Mouse (Mus musculus): ENCODE results near the gene Manbal.
A peak's percentile ranks its signal among the peaks of the same experiment; 100 is the strongest.

The Manbal gene

DNA sequence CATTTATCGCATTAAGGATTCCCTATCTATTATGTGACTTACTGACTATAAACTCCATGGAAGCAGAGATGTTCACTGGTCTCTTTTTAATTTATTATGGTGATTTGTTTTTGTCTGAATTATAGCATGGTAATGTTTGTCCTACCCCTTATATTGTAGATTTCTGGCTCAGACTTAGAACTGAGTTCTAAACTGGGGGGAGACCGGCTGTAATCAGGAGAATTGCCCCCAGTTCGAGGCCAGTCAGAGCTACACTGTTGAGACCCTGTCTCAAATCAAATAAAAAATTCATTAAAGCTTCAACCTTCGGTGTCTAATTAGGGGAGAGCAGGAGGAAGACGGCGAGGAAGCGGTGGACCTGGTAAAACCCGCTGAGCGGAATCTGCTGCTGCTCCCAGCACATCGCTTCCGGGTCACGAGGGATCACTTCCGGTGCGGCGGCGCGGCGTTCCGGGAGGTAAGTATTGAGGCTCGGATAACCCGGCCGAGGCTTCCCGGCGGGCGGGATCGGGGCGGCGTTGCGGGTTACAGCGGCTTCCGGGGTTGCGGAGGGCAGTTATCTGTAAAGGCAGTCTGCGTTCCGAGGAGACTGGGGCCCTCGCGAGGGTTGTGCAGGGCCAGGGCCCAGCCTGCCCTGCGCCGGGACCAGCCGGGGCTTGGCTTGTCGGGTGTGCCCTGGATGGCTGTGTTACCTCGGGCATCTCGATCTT lies at the start of gene Manbal:
Gene Manbal, plus strand, starts transcription at position 411 of the 710 bp plus-strand sequence.
- DNase-seq (ENCODE audit: low spot score in 2 of 2): peak; percentile 95 to 98

DNA sequence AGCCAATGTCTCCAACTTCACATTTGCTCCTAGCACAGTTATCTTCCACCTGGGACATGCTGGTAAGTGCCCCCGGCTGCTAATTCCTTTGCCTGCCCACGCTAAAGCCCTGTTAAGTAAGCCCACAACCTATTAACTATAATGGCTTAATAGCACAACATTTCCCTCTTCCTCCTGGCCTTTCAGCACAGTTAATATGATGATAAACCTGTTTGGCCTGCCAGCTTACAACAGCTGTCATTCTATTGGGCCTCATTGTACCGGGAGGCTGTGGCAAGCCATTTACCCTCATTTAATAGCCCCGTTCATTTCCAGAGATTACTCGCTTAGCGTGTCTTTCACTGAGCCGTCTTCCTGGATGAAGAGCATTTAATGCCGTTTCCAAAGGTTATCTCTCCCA lies 47.3 kb upstream of the Manbal start:
- no peak for DNase-seq (ENCODE audit: low spot score in 2 of 2)

GRCm38 (mm10) chr2:157320886-157321285 lies 46.5 kb upstream of the Manbal start:
- DNase-seq (ENCODE audit: low spot score in 2 of 2): no peak

DNA sequence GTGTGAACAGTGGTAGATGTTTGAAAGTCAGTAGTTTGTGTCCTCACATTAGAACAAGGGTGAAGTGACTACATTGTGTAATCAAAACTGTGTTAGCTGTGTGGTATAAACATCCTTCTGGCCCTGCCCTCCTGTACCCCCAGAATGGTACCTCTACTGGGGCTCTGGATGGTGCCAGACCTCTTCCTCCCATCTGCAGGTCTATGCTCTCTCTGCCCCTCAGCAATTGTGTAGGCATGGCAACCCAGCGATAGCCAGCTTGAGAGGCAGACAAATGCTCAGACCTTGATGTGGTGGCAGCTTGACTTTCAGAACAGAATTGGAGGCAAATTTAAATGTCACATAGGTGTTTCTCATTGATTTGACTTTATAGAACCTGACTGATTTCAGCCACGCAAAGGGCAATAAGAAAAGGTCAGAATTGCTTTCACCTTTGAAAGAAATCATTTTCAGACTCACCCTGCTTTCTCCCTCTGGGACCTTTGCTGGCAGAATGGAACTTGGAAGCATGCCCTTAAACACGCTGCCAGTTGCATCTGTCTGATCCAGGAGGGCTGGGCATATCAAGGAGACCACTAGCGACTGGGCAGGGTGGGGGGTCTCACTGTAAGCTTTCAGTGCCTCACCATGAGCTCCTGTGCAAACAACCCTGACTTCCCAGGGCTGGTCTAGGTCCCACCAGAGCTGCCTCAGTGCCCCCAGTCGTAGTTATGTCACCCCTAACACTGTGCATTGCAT lies 45.2 kb upstream of the Manbal start:
- DNase-seq (ENCODE audit: low spot score in 2 of 2): no peak

DNA sequence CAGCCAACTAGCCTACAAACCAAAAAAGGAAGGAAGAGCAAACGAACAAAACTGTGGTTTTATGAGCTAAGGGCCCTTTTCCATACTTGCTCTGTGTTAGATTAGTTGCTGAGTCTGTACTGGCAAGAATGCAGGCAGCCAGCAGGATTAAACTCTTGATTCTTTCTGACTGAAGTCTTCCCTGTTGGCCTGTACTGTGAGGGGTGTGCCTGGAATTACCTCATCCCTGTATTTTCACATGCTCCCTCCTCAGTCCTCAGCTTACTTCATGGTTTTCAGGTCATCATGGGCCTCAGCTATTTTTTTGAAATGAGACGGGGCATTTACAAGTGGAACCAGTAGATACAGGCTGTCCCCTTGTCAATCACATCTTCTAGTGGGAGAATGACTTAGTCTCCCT lies 42.2 kb upstream of the Manbal start:
- no peak for DNase-seq (ENCODE audit: low spot score in 2 of 2)

- DNase-seq (ENCODE audit: low spot score in 2 of 2): no peak
These were observed 39.3 kb upstream of the Manbal start for GRCm38 (mm10) chr2:157328106-157328505.

DNA sequence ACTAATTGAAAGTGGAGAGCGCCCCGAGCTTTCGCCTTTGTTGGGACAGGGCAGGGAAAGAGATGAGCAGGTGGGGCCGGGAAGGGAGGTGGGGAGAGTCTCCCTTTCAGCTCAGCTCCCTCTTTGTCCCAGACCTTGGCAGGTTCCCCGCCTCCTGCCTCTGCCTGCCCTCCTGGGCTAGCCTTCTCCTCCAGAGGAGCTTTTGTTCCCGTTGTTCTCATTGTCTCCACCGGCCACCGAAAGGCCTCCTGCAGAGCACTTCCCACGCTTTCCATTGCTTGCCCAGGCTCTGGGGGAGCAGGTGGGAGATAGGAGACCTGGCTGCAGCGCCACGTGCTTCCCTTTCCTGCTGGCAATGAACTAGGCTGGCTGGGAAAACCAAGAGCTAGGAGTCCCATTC lies 38.8 kb upstream of the Manbal start:
- no peak for DNase-seq (ENCODE audit: low spot score in 2 of 2)

DNA sequence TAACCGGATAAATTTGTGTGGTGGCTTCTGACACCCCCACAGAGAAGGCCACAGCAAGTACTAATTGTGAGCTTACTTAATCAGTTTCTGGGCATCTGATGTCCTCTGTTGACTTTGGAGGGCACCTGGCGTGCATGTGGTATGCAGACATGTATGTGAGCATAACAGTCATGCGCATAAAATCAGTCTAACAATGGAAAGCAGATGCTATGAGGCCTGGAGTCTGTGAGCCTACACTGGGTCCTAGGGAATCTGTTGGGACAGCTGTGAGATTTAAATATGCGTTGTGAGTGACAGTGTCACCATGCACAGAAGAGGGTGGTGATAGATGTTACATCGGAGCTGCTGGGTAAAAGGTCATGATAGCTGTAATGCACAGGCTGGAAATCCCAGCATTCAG lies 35.3 kb upstream of the Manbal start:
- no peak for DNase-seq (ENCODE audit: low spot score in 2 of 2)

GRCm38 (mm10) chr2:157338663-157339062 lies 28.7 kb upstream of the Manbal start:
- DNase-seq (ENCODE audit: low spot score in 2 of 2): peak in 1 of 2 experiments; percentile 53

- DNase-seq (ENCODE audit: low spot score in 2 of 2): no peak
These were observed 27.9 kb upstream of the Manbal start for GRCm38 (mm10) chr2:157339532-157339931.

DNA sequence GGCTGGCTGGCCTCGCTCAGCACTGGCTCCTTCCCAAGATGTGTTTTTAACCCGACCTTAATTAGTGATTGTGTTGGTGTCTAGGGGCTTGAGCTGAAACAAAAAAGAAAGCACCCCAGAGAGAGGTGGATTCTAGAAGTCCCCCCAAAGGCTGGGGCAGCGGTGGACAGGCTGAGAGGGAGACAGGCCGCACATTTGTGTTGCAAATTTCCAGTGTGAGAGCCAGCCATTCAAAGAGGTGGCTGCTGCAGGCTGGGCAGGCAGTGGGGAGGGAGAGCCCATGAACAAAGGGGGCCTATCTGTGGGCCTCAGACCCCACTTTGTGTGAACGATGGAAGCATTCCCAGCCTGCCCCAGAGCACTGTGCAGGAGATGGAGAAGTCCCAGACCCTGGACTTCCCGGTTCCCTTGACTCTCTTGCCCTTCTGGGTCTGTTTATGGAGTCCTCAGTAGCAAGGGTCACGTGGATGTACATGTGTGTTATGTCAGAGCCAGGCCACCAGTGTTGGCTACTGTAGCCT lies 27.1 kb upstream of the Manbal start:
- peak; percentile 54 to 62 for DNase-seq (ENCODE audit: low spot score in 2 of 2)

GRCm38 (mm10) chr2:157341554-157342270 lies 25.7 kb upstream of the Manbal start:
- peak; percentile 76 to 80 for DNase-seq (ENCODE audit: low spot score in 2 of 2)

DNA sequence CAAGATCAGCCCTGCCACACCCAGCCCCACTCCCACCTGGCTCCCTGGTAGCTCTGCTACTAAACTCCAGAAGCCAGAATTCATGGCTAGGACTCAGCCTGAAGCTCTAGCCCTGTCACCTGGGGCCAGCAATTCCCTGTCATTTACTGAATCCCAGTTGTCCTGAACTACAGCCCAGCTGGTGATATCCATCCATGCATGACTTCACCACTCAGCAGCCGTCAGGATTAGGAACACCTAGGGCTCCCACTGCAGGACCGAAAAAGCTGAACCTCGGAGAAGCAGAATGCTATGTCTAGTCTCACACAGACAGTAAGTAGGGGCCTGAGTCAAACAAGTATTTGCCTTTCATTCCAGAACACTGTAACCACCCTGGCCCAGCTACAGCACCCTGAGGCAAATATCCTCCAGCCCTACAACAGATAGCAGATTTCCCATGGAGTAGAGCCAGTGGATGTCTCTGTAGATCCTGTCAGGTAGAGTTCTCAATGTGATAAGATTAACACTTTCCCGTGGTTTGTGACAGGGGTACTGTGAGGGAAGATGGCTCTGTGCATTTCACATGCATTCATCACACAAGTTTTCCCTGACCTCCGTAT lies 25.0 kb upstream of the Manbal start:
- DNase-seq (ENCODE audit: low spot score in 2 of 2): no peak

GRCm38 (mm10) chr2:157343337-157343736 lies 24.1 kb upstream of the Manbal start:
- DNase-seq (ENCODE audit: low spot score in 2 of 2): no peak

- peak in 1 of 2 experiments; percentile 62 for DNase-seq (ENCODE audit: low spot score in 2 of 2)
These were observed 19.8 kb upstream of the Manbal start, which contains the start of gene Ghrh for GRCm38 (mm10) chr2:157347361-157348159. TSS of gene Ghrh (minus strand) at chr2:157347506.

- DNase-seq (ENCODE audit: low spot score in 2 of 2): peak in 1 of 2 experiments; percentile 34
These were observed 18.1 kb upstream of the Manbal start for GRCm38 (mm10) chr2:157349121-157349778.

DNA sequence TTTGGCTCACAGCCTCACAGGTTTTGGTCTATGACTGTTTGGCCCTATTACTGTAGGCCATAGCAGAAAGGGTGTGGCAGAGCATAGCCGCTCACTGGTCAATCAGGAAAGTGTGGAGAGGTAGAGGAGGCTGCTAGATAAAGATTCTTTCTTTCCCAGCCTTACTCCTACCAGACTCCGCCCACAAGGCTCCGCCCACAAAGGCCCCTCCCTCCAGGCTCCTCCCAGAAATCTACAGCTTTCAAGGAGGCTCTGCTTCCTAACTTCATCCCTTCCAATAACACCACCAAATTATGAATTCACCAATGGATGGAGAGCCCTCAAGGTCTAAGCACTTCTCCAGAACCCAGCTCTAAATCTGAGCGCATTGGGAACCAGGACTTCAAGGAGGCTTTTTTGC lies 14.2 kb upstream of the Manbal start:
- DNase-seq (ENCODE audit: low spot score in 2 of 2): no peak

DNA sequence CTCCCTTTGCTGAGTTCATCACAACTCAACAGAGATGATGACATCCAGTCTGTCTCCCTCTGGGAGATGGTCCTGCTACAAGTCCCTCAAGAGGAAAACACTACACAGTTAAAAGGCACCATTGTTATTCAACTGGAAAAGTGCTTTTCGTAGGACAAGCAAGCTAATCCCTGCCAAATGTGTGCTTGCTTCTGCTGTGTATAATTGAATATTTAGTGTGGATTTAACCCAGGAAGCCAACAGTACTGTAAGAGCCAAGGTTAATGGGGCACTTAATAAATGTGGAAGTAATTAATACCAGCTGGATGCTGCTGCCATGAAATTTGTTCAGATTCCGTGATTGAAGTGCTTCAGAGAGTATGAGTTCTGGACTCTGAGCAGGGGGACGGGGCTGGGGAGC lies 13.3 kb upstream of the Manbal start:
- DNase-seq (ENCODE audit: low spot score in 2 of 2): no peak

GRCm38 (mm10) chr2:157360028-157360427 lies 7.4 kb upstream of the Manbal start:
- DNase-seq (ENCODE audit: low spot score in 2 of 2): no peak

- no peak for DNase-seq (ENCODE audit: low spot score in 2 of 2)
These were observed 4.4 kb upstream of the Manbal start for GRCm38 (mm10) chr2:157363031-157363430.
